8 mouse cellular contexts compared by ENCODE assay signal in genomic region chr11:11878278-11878980, GRCm38 (mm10). TPM values are rescaled to one million over a fixed set of nuclear protein-coding genes. Genes with fewer than 3 reads are reported as not detected.
DNase-seq lines count a peak whose midpoint lies in the region; ATAC-seq and TF ChIP-seq lines count a peak whose summit lies in the region.

No protein-coding gene starts in this region.

- no peaks in the 10 kb centered on the region for H3K9me3 ChIP-seq in hindbrain, embryonic 11.5 days (ENCODE audit: control insufficient read depth, low read length)
- H3K9me3 ChIP-seq in hindbrain, postnatal 0 days (ENCODE audit: low read length): no peaks in the 10 kb centered on the region
- no peaks in the 10 kb centered on the region for H3K9me3 ChIP-seq in lung, embryonic 16.5 days (ENCODE audit: control insufficient read depth, low read length)

- H3K27me3 ChIP-seq in hindbrain, embryonic 11.5 days (ENCODE audit: control insufficient read depth, insufficient read depth, low read length): no peaks in the 10 kb centered on the region
- H3K27me3 ChIP-seq in hindbrain, postnatal 0 days (ENCODE audit: insufficient read depth, low read length): no peaks in the 10 kb centered on the region
- no peaks in the 10 kb centered on the region for H3K27me3 ChIP-seq in lung, embryonic 16.5 days (ENCODE audit: control insufficient read depth, insufficient read depth, low read depth, low read length)

- H3K27ac ChIP-seq in hindbrain, embryonic 11.5 days (ENCODE audit: low read depth, low read length): peak overlapping the region; percentile 59
- no peak overlapping the region for H3K27ac ChIP-seq in hindbrain, postnatal 0 days
- peak overlapping the region; percentile 99 for H3K27ac ChIP-seq in lung, embryonic 16.5 days (ENCODE audit: low read length)

- peaks cover 5% of the 10 kb centered on the region for H3K4me1 ChIP-seq in hindbrain, embryonic 11.5 days (replicated peaks; ENCODE audit: control insufficient read depth, insufficient read depth, low read length)
- H3K4me1 ChIP-seq in hindbrain, postnatal 0 days (ENCODE audit: insufficient read depth, low read length): no peaks in the 10 kb centered on the region
- H3K4me1 ChIP-seq in lung, embryonic 16.5 days (replicated peaks; ENCODE audit: control insufficient read depth, insufficient read depth, low read length): peaks cover 34% of the 10 kb centered on the region

- DNase-seq in hindbrain, embryonic 11.5 days (ENCODE audit: low spot score): no peak
- DNase-seq in hindbrain, postnatal 0 days (ENCODE audit: low spot score): no peak
- peak; percentile 62 for DNase-seq in embryo, embryonic 9.5 days (ENCODE audit: extremely low spot score)
- peak; percentile 57 to 64 for DNase-seq in heart, postnatal 10 days
- DNase-seq in thymus, postnatal 4 days: peak; percentile 33
- DNase-seq in layer of hippocampus, adult 9-10 months (ENCODE audit: low spot score): no peak

- no peak for TF ChIP-seq CTCF in hindbrain, postnatal 0 days (IDR thresholded peaks at IDR 0.05; ENCODE audit: low read depth)

- no peak overlapping the region for H3K4me3 ChIP-seq in hindbrain, embryonic 11.5 days (ENCODE audit: low read depth, low read length)
- no peak overlapping the region for H3K4me3 ChIP-seq in hindbrain, postnatal 0 days (ENCODE audit: low read length)
- H3K4me3 ChIP-seq in lung, embryonic 16.5 days (ENCODE audit: low read length): no peak overlapping the region

- no peaks in the 10 kb centered on the region for H3K36me3 ChIP-seq in hindbrain, embryonic 11.5 days (ENCODE audit: control insufficient read depth, insufficient read depth, low read length)
- H3K36me3 ChIP-seq in hindbrain, postnatal 0 days (ENCODE audit: insufficient read depth, low read length): no peaks in the 10 kb centered on the region
- no peaks in the 10 kb centered on the region for H3K36me3 ChIP-seq in lung, embryonic 16.5 days (ENCODE audit: control insufficient read depth, insufficient read depth, low read length)

- 17% methylated on average over 8 of the region's 11 CpGs for WGBS in hindbrain, embryonic 11.5 days
- WGBS in hindbrain, postnatal 0 days: 24% methylated on average over 8 of the region's 11 CpGs
- 5% methylated on average over 11 of the region's 11 CpGs for WGBS in lung, embryonic 16.5 days

- 0 out of 2 replicates have a peak overlapping the region, but pooled peaks have one; percentile 24 for H3K9ac ChIP-seq in hindbrain, embryonic 11.5 days (ENCODE audit: low read depth, low read length)
- no peak overlapping the region for H3K9ac ChIP-seq in hindbrain, postnatal 0 days (replicated peaks; ENCODE audit: low read length)
- peak overlapping the region; percentile 64 for H3K9ac ChIP-seq in lung, embryonic 16.5 days (ENCODE audit: low read length)

- intact Hi-C loops in heart, postnatal 10 days (cut with DNase I): loop anchor here (5.0 kb wide), 1 partner anchor 49 kb away; no protein-coding TSS in a partner anchor

- H3K4me2 ChIP-seq in hindbrain, embryonic 11.5 days (replicated peaks; ENCODE audit: low read depth, low read length): no peak overlapping the region
- H3K4me2 ChIP-seq in hindbrain, postnatal 0 days (ENCODE audit: low read depth, low read length): no peak overlapping the region
- H3K4me2 ChIP-seq in lung, embryonic 16.5 days (ENCODE audit: low read depth, low read length): no peak overlapping the region

- ATAC-seq in hindbrain, embryonic 11.5 days (ENCODE audit: low FRiP score): no peak
- ATAC-seq in hindbrain, postnatal 0 days: no peak
- peak; percentile 79 for ATAC-seq in lung, embryonic 16.5 days (ENCODE audit: low read depth)
- no peak for ATAC-seq in erythroid progenitor cell, adult 5-6 weeks (replicated peaks; ENCODE audit: low FRiP score, poor library complexity, severe bottlenecking)

RNA-seq across cellular contexts. Expression of gene Ddc, which starts 19.5 kb away (rescaled TPM):
- 8.3 and 14.3 TPM in 2 replicates for polyA plus RNA-seq in hindbrain, embryonic 11.5 days (2014; fragmentation: Nextera tagmentation; extraction: Ambion mirVana)
- 11.4 and 13.7 TPM in 2 replicates for total RNA-seq in hindbrain, postnatal 0 days (2014; rRNA removed)
- 15.4 and 20.5 TPM in 2 replicates for polyA plus RNA-seq in hindbrain, postnatal 0 days (2015; fragmentation: Nextera tagmentation; extraction: Ambion mirVana)
- 10 to 100 TPM; 11.0 to 11.9 TPM for total RNA-seq in heart, postnatal 10 days (2021)
- polyA plus RNA-seq in lung, embryonic 16.5 days (2015; fragmentation: Nextera tagmentation; extraction: Ambion mirVana): 15.9 and 17.7 TPM in 2 replicates
- 5.4 TPM in 1 of 2 replicates, not detected in the other for total RNA-seq in erythroid progenitor cell, adult 5-6 weeks (2015; ENCODE audit: low replicate concordance)
- total RNA-seq in erythroid progenitor cell, adult 5-6 weeks (2017; ENCODE audit: low replicate concordance): 6.0 TPM in 1 of 2 replicates, not detected in the other

Comparison
In these comparisons a context has a peak if more than half of its experiments do, and no peak if none do; other contexts are left out.
1. DNase-seq: peak in embryo, embryonic 9.5 days (single experiment), heart, postnatal 10 days (2 of 2) and thymus, postnatal 4 days (single experiment); none in hindbrain, embryonic 11.5 days (single experiment), hindbrain, postnatal 0 days (single experiment) and layer of hippocampus, adult 9-10 months (single experiment).